Mouse (Mus musculus): ENCODE measurements around the gene Hemk1. TPM values are rescaled to one million over a fixed set of nuclear protein-coding genes. Genes with fewer than 3 reads are reported as not detected.

The Hemk1 gene
- polyA plus RNA-seq, 1 experiment from 2014 or later, result 9.8 TPM

GRCm38 (mm10) chr9:107303900-107304299 is 34.2 kb downstream of the Hemk1 start:
- Histone ChIP-seq H3K9ac (ENCODE audit: low read depth, low read length) (no peak overlapping the region), H3K9me3 (ENCODE audit: control insufficient read depth, low read length) (no peaks in the 10 kb centered on the region), H3K4me2 (ENCODE audit: low read depth, low read length) (no peak overlapping the region), H3K27me3 (replicated peaks; ENCODE audit: control insufficient read depth, insufficient read depth, low read length) (no peaks in the 10 kb centered on the region), H3K4me1 (ENCODE audit: control insufficient read depth, insufficient read depth, low read length) (0 out of 2 replicates have a peak, but pooled peaks cover 3% of the 10 kb centered on the region), H3K27ac (replicated peaks; ENCODE audit: low read depth, low read length) (no peak overlapping the region), H3K36me3 (ENCODE audit: control insufficient read depth, insufficient read depth, low read length) (peaks cover 26% of the 10 kb centered on the region), H3K4me3 (ENCODE audit: low read depth, low read length) (no peak overlapping the region)
- 78% methylated on average over 5 of the region's 5 CpGs for WGBS
- DNase-seq (ENCODE audit: low spot score) (no peak), ATAC-seq (ENCODE audit: low read depth) (no peak)

- DNase-seq (ENCODE audit: low spot score) (no peak), ATAC-seq (ENCODE audit: low read depth) (no peak)
- Histone ChIP-seq H3K9ac (ENCODE audit: low read depth, low read length) (no peak overlapping the region), H3K36me3 (ENCODE audit: control insufficient read depth, insufficient read depth, low read length) (peaks cover 26% of the 10 kb centered on the region), H3K27ac (replicated peaks; ENCODE audit: low read depth, low read length) (no peak overlapping the region), H3K4me3 (ENCODE audit: low read depth, low read length) (no peak overlapping the region), H3K4me1 (ENCODE audit: control insufficient read depth, insufficient read depth, low read length) (0 out of 2 replicates have a peak, but pooled peaks cover 3% of the 10 kb centered on the region), H3K4me2 (ENCODE audit: low read depth, low read length) (no peak overlapping the region), H3K27me3 (replicated peaks; ENCODE audit: control insufficient read depth, insufficient read depth, low read length) (no peaks in the 10 kb centered on the region), H3K9me3 (ENCODE audit: control insufficient read depth, low read length) (no peaks in the 10 kb centered on the region)
- 81% methylated on average over 9 of the region's 9 CpGs for WGBS
These were observed 34.9 kb downstream of the Hemk1 start for GRCm38 (mm10) chr9:107303121-107303820.

- DNase-seq (ENCODE audit: low spot score), result no peak
- Histone ChIP-seq H3K9ac (ENCODE audit: low read depth, low read length) (no peak overlapping the region), H3K4me3 (ENCODE audit: low read depth, low read length) (no peak overlapping the region), H3K9me3 (ENCODE audit: control insufficient read depth, low read length) (no peaks in the 10 kb centered on the region), H3K27me3 (replicated peaks; ENCODE audit: control insufficient read depth, insufficient read depth, low read length) (no peaks in the 10 kb centered on the region), H3K36me3 (ENCODE audit: control insufficient read depth, insufficient read depth, low read length) (peaks cover 26% of the 10 kb centered on the region), H3K27ac (replicated peaks; ENCODE audit: low read depth, low read length) (no peak overlapping the region), H3K4me1 (ENCODE audit: control insufficient read depth, insufficient read depth, low read length) (0 out of 2 replicates have a peak, but pooled peaks cover 5% of the 10 kb centered on the region), H3K4me2 (ENCODE audit: low read depth, low read length) (no peak overlapping the region)
- WGBS, result 79% methylated on average over 7 of the region's 7 CpGs
- ATAC-seq (ENCODE audit: low read depth), result no peak
These were observed 35.6 kb downstream of the Hemk1 start for GRCm38 (mm10) chr9:107302592-107302991.

DNA sequence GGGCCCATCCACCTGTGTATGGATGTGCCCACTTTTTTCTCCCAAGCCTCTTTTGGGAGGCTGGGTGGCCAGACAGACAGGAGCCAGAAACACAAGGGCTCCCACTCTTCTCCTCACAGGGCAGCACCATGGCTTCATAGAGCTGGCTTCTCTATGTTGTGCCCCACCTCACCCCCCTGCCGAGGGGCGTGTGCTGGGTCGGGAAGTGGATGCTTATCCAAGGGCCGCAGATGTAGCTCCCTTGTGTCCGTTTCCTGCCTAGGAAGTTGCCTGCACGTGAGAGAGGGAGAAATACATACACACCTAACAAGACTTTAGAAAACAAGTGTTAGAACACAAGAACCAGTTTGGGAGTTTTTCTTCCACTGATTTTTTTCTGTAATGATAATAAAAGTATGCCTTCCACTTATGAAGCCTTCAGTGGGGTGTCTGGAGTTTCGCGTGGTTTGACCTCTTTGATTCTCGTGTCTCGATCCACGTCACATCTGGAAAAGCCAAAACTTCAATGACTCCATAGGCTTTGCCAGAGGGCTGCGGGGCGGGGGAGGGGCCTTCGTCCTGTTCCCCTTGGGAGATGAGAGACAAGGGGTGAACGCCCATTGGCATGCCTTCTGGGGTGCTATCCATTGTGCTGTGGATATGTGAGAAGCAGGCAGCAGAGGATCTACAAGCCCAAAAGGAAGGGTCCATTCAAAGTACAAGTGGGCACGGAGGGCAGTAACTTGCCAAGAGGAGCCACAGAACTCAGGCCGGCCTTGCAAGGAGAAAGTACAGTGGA is 36.4 kb downstream of the Hemk1 start:
- Histone ChIP-seq H3K27ac (replicated peaks; ENCODE audit: low read depth, low read length) (no peak overlapping the region), H3K4me2 (ENCODE audit: low read depth, low read length) (no peak overlapping the region), H3K36me3 (ENCODE audit: control insufficient read depth, insufficient read depth, low read length) (peaks cover 26% of the 10 kb centered on the region), H3K9ac (ENCODE audit: low read depth, low read length) (no peak overlapping the region), H3K4me3 (ENCODE audit: low read depth, low read length) (no peak overlapping the region), H3K9me3 (ENCODE audit: control insufficient read depth, low read length) (no peaks in the 10 kb centered on the region), H3K4me1 (ENCODE audit: control insufficient read depth, insufficient read depth, low read length) (0 out of 2 replicates have a peak, but pooled peaks cover 3% of the 10 kb centered on the region), H3K27me3 (replicated peaks; ENCODE audit: control insufficient read depth, insufficient read depth, low read length) (no peaks in the 10 kb centered on the region)
- no peak for DNase-seq (ENCODE audit: low spot score)
- no peak for ATAC-seq (ENCODE audit: low read depth)
- WGBS, result 77% methylated on average over 17 of the region's 17 CpGs

DNA sequence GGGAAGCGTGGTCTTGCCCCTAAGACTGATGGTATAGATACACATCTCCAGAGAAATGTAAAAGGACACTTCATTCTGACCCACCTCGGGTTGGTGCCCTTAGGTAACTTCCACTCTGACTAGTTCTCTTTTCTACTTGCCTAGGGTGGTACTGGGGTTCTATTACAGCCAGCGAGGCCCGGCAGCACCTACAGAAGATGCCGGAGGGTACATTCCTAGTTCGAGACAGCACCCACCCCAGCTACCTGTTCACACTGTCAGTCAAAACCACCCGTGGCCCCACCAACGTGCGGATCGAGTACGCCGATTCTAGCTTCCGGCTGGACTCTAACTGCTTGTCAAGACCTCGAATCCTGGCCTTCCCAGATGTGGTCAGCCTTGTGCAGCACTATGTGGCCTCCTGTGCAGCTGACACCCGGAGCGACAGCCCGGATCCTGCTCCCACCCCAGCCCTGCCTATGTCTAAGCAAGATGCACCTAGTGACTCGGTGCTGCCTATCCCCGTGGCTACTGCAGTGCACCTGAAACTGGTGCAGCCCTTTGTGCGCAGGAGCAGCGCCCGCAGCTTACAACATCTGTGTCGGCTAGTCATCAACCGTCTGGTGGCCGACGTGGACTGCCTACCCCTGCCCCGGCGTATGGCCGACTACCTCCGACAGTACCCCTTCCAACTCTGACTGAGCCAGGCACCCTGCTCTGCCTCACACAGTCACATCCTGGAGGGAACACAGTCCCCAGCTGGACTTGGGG is 37.8 kb downstream of the Hemk1 start:
- H3K27ac ChIP-seq (replicated peaks; ENCODE audit: low read depth, low read length), result no peak overlapping the region
- H3K36me3 ChIP-seq (ENCODE audit: control insufficient read depth, insufficient read depth, low read length), result peaks cover 26% of the 10 kb centered on the region
- ATAC-seq (ENCODE audit: low read depth) (no peak), DNase-seq (ENCODE audit: low spot score) (no peak)
- H3K9me3 ChIP-seq (ENCODE audit: control insufficient read depth, low read length), result no peaks in the 10 kb centered on the region
- H3K4me3 ChIP-seq (ENCODE audit: low read depth, low read length), result no peak overlapping the region
- WGBS, result 93% methylated on average over 30 of the region's 30 CpGs
- no peak overlapping the region for H3K4me2 ChIP-seq (ENCODE audit: low read depth, low read length)
- no peaks in the 10 kb centered on the region for H3K27me3 ChIP-seq (replicated peaks; ENCODE audit: control insufficient read depth, insufficient read depth, low read length)
- H3K9ac ChIP-seq (ENCODE audit: low read depth, low read length), result no peak overlapping the region
- H3K4me1 ChIP-seq (ENCODE audit: control insufficient read depth, insufficient read depth, low read length), result 0 out of 2 replicates have a peak, but pooled peaks cover 3% of the 10 kb centered on the region

- Histone ChIP-seq H3K4me2 (ENCODE audit: low read depth, low read length) (no peak overlapping the region), H3K4me3 (ENCODE audit: low read depth, low read length) (no peak overlapping the region), H3K27me3 (replicated peaks; ENCODE audit: control insufficient read depth, insufficient read depth, low read length) (no peaks in the 10 kb centered on the region), H3K4me1 (ENCODE audit: control insufficient read depth, insufficient read depth, low read length) (0 out of 2 replicates have a peak, but pooled peaks cover 3% of the 10 kb centered on the region), H3K9me3 (ENCODE audit: control insufficient read depth, low read length) (no peaks in the 10 kb centered on the region), H3K9ac (ENCODE audit: low read depth, low read length) (no peak overlapping the region), H3K27ac (replicated peaks; ENCODE audit: low read depth, low read length) (no peak overlapping the region), H3K36me3 (ENCODE audit: control insufficient read depth, insufficient read depth, low read length) (peaks cover 26% of the 10 kb centered on the region)
- 82% methylated on average over 7 of the region's 7 CpGs for WGBS
- ATAC-seq (ENCODE audit: low read depth) (no peak), DNase-seq (ENCODE audit: low spot score) (no peak)
These were observed 38.4 kb downstream of the Hemk1 start for GRCm38 (mm10) chr9:107299783-107300182.

- Histone ChIP-seq H3K4me2 (ENCODE audit: low read depth, low read length) (peak overlapping the region; percentile 76), H3K9me3 (ENCODE audit: control insufficient read depth, low read length) (no peaks in the 10 kb centered on the region), H3K27ac (replicated peaks; ENCODE audit: low read depth, low read length) (no peak overlapping the region), H3K4me1 (ENCODE audit: control insufficient read depth, insufficient read depth, low read length) (0 out of 2 replicates have a peak, but pooled peaks cover 3% of the 10 kb centered on the region), H3K36me3 (ENCODE audit: control insufficient read depth, insufficient read depth, low read length) (peaks cover 26% of the 10 kb centered on the region), H3K4me3 (ENCODE audit: low read depth, low read length) (no peak overlapping the region), H3K9ac (ENCODE audit: low read depth, low read length) (no peak overlapping the region), H3K27me3 (replicated peaks; ENCODE audit: control insufficient read depth, insufficient read depth, low read length) (no peaks in the 10 kb centered on the region)
- 90% methylated on average over 6 of the region's 6 CpGs for WGBS
- ATAC-seq (ENCODE audit: low read depth) (no peak), DNase-seq (ENCODE audit: low spot score) (no peak)
These were observed 39.3 kb downstream of the Hemk1 start for GRCm38 (mm10) chr9:107298876-107299275.

DNA sequence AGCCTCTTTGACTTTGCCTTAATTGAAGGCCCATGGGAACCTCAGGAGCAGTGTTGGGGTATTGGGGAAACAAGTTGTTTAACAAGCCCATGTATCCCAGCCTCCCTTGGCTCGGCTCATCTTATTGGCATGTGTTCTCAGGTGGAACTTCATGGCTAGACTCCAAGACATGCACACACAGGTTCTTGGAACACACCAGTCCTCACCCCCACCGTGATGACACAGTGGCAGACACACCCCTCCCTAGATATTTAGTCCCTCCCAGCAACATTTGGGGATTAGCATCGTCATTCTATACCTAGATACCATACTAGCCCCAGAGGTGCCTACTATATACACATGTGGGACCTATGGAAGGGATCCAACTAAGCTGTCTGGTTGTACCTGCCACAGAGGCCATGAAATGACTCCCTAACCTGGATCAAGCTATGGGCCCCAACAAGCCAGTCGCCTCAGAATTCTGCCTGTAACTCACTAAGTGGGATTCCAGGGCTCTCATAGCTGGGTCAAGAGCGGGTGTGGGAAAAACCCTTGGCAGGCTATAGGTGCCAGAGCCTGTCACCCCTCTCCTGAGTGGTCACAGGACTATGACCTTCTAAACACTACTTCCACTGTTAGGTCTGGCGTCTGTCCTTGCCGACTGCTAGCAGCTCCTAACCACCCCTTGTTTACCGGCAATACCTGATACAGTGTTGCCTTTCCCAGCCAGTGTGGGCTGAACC is 39.9 kb downstream of the Hemk1 start:
- 74% methylated on average over 8 of the region's 8 CpGs for WGBS
- no peak for ATAC-seq (ENCODE audit: low read depth)

More for the DNA sequence above, 39.9 kb downstream of the Hemk1 start:
- Histone ChIP-seq H3K4me2 (ENCODE audit: low read depth, low read length) (peak overlapping the region; percentile 76), H3K9ac (ENCODE audit: low read depth, low read length) (no peak overlapping the region), H3K9me3 (ENCODE audit: control insufficient read depth, low read length) (no peaks in the 10 kb centered on the region), H3K4me1 (ENCODE audit: control insufficient read depth, insufficient read depth, low read length) (0 out of 2 replicates have a peak, but pooled peaks cover 3% of the 10 kb centered on the region), H3K27me3 (replicated peaks; ENCODE audit: control insufficient read depth, insufficient read depth, low read length) (no peaks in the 10 kb centered on the region), H3K4me3 (ENCODE audit: low read depth, low read length) (peak overlapping the region; percentile 57), H3K27ac (replicated peaks; ENCODE audit: low read depth, low read length) (no peak overlapping the region), H3K36me3 (ENCODE audit: control insufficient read depth, insufficient read depth, low read length) (peaks cover 26% of the 10 kb centered on the region)
- peak; percentile 71 for DNase-seq (ENCODE audit: low spot score)
